Mouse (Mus musculus) forebrain, embryonic 16.5 days (tissue): ENCODE measurements around the gene Eci1. TPM values are rescaled to one million over a fixed set of nuclear protein-coding genes. Genes with fewer than 3 reads are reported as not detected.

Experiments
- ATAC-seq: fragments of 200-750 bp; cut with Nextera tagmentation; 2 replicates; pipeline ENCODE4 v1.8.0; 2017; ENCODE audit warnings: mild to moderate bottlenecking, moderate library complexity
- H3K27ac ChIP-seq: fragments of 300-500 bp; sonication (generic); 2 replicates; pipeline ENCODE4 v1.5.1; 2014; ENCODE audit warnings: low read length, control low read depth
- H3K27me3 ChIP-seq: fragments of 300-500 bp; sonication (generic); replicated peaks from 2 replicates; pipeline ENCODE4 v1.6.1; 2014; ENCODE audit warnings: low read length; ENCODE audit not compliant: control insufficient read depth, insufficient read depth
- H3K36me3 ChIP-seq: fragments of 300-500 bp; sonication (generic); 2 replicates; pipeline ENCODE4 v1.6.1; 2014; ENCODE audit not compliant: control insufficient read depth, insufficient read depth
- H3K4me1 ChIP-seq: fragments of 300-500 bp; sonication (generic); replicated peaks from 2 replicates; pipeline ENCODE4 v1.6.1; 2014; ENCODE audit warnings: low read length; ENCODE audit not compliant: control insufficient read depth, insufficient read depth
- H3K4me2 ChIP-seq: fragments of 300-500 bp; sonication (generic); 2 replicates; pipeline ENCODE4 v1.6.1; 2014; ENCODE audit warnings: mild to moderate bottlenecking, low read length, control low read depth
- H3K4me3 ChIP-seq: fragments of 300-500 bp; sonication (generic); replicated peaks from 2 replicates; pipeline ENCODE4 v1.5.1; 2014; ENCODE audit warnings: mild to moderate bottlenecking, low read length, control low read depth
- H3K9ac ChIP-seq: fragments of 300-500 bp; sonication (generic); replicated peaks from 2 replicates; pipeline ENCODE4 v1.6.1; 2014; ENCODE audit warnings: low read depth, low read length, control low read depth
- H3K9me3 ChIP-seq: fragments of 300-500 bp; sonication (generic); 2 replicates; pipeline ENCODE4 v1.6.1; 2016; ENCODE audit warnings: low read length; ENCODE audit not compliant: control insufficient read depth
- WGBS: fragments of 180-500 bp; shearing (Covaris S2); extraction: QIAGEN DNeasy Blood & Tissue Kit; methylation state at CpG from one replicate; pipeline ENCODE4 v1.1.7; 2014; 5-methylcytosine and 5-hydroxymethylcytosine counted together
- polyA plus RNA-seq: library from polyadenylated mRNA; unstranded; fragments of >200 nt; fragmentation: Nextera tagmentation; extraction: Ambion mirVana; gene quantifications from 2 replicates; pipeline ENCODE4 v1.2.1, GENCODE M21; 2015

The Eci1 gene
- 30.4 and 34.8 TPM in 2 replicates for polyA plus RNA-seq

GRCm38 (mm10) chr17:24426471-24427169 lies at the start of gene Eci1:
Gene Eci1 (plus strand): TSS chr17:24426641.
- WGBS, result under 1% methylated on average over 48 of the region's 48 CpGs
- peaks cover 17% of the 10 kb centered on the region for H3K36me3 ChIP-seq
- peak; percentile 97 for ATAC-seq
- peaks cover 12% of the 10 kb centered on the region for H3K4me1 ChIP-seq
- peak within 1 kb of the TSS; percentile 85 for H3K9ac ChIP-seq
- H3K9me3 ChIP-seq, result no peaks in the 10 kb centered on the region
- H3K4me3 ChIP-seq, result peak within 1 kb of the TSS; percentile 73
- H3K27ac ChIP-seq, result peak within 1 kb of the TSS; percentile 91
- no peaks in the 10 kb centered on the region for H3K27me3 ChIP-seq
- peak within 1 kb of the TSS; percentile 63 for H3K4me2 ChIP-seq

- H3K36me3 ChIP-seq, result peaks cover 26% of the 10 kb centered on the region
- no peak for ATAC-seq
- H3K4me3 ChIP-seq, result no peak overlapping the region
- H3K9me3 ChIP-seq, result no peaks in the 10 kb centered on the region
- H3K27me3 ChIP-seq, result no peaks in the 10 kb centered on the region
- H3K4me1 ChIP-seq, result no peaks in the 10 kb centered on the region
- H3K9ac ChIP-seq, result no peak overlapping the region
- WGBS, result 96% methylated on average over 2 of the region's 2 CpGs
- no peak overlapping the region for H3K27ac ChIP-seq
- H3K4me2 ChIP-seq, result no peak overlapping the region
These were observed 47.9 kb upstream of the Eci1 start for GRCm38 (mm10) chr17:24378496-24378895.

GRCm38 (mm10) chr17:24383789-24384188 lies 42.7 kb upstream of the Eci1 start:
- H3K27me3 ChIP-seq, result no peaks in the 10 kb centered on the region
- no peaks in the 10 kb centered on the region for H3K9me3 ChIP-seq
- no peak overlapping the region for H3K4me2 ChIP-seq
- ATAC-seq, result no peak
- H3K9ac ChIP-seq, result no peak overlapping the region
- 87% methylated on average over 8 of the region's 8 CpGs for WGBS
- H3K36me3 ChIP-seq, result peaks cover 25% of the 10 kb centered on the region
- H3K4me1 ChIP-seq, result no peaks in the 10 kb centered on the region
- no peak overlapping the region for H3K27ac ChIP-seq
- no peak overlapping the region for H3K4me3 ChIP-seq

GRCm38 (mm10) chr17:24388711-24389110 lies 37.7 kb upstream of the Eci1 start:
- no peak overlapping the region for H3K4me2 ChIP-seq
- WGBS, result 88% methylated on average over 5 of the region's 5 CpGs
- no peak overlapping the region for H3K9ac ChIP-seq
- H3K4me3 ChIP-seq, result no peak overlapping the region
- no peak overlapping the region for H3K27ac ChIP-seq
- peaks cover 15% of the 10 kb centered on the region for H3K36me3 ChIP-seq
- no peak for ATAC-seq
- no peaks in the 10 kb centered on the region for H3K4me1 ChIP-seq
- H3K9me3 ChIP-seq, result no peaks in the 10 kb centered on the region
- no peaks in the 10 kb centered on the region for H3K27me3 ChIP-seq

- no peaks in the 10 kb centered on the region for H3K9me3 ChIP-seq
- H3K4me3 ChIP-seq, result no peak overlapping the region
- no peaks in the 10 kb centered on the region for H3K4me1 ChIP-seq
- ATAC-seq, result no peak; the same call in 1 of the 2 replicates
- H3K27me3 ChIP-seq, result no peaks in the 10 kb centered on the region
- H3K36me3 ChIP-seq, result peaks cover 11% of the 10 kb centered on the region; the same call in 1 of the 2 replicates
- H3K27ac ChIP-seq, result no peak overlapping the region
- no peak overlapping the region for H3K4me2 ChIP-seq
- H3K9ac ChIP-seq, result no peak overlapping the region
- WGBS, result 3% methylated on average over 2 of the region's 2 CpGs
These were observed 36.6 kb upstream of the Eci1 start for GRCm38 (mm10) chr17:24389865-24390264.

- H3K9me3 ChIP-seq, result no peaks in the 10 kb centered on the region
- no peak overlapping the region for H3K4me2 ChIP-seq
- H3K36me3 ChIP-seq, result peaks cover 6% of the 10 kb centered on the region; the same call in 1 of the 2 replicates
- no peaks in the 10 kb centered on the region for H3K27me3 ChIP-seq
- no peaks in the 10 kb centered on the region for H3K4me1 ChIP-seq
- H3K4me3 ChIP-seq, result no peak overlapping the region
- no peak overlapping the region for H3K27ac ChIP-seq
- WGBS, result 66% methylated on average over 8 of the region's 8 CpGs
- no peak overlapping the region for H3K9ac ChIP-seq
- ATAC-seq, result no peak
These were observed 35.3 kb upstream of the Eci1 start for GRCm38 (mm10) chr17:24391149-24391548.

- 36% methylated on average over 4 of the region's 4 CpGs for WGBS
- no peak for ATAC-seq
- Histone ChIP-seq H3K27me3 (no peaks in the 10 kb centered on the region), H3K9ac (no peak overlapping the region), H3K27ac (no peak overlapping the region), H3K4me1 (no peaks in the 10 kb centered on the region), H3K9me3 (no peaks in the 10 kb centered on the region), H3K36me3 (peaks cover 2% of the 10 kb centered on the region; the same call in 1 of the 2 replicates), H3K4me2 (no peak overlapping the region), H3K4me3 (no peak overlapping the region)
These were observed 32.9 kb upstream of the Eci1 start for GRCm38 (mm10) chr17:24393527-24393926.

GRCm38 (mm10) chr17:24394456-24394855 lies 32.0 kb upstream of the Eci1 start:
- ATAC-seq, result no peak
- no peaks in the 10 kb centered on the region for H3K9me3 ChIP-seq
- H3K4me3 ChIP-seq, result no peak overlapping the region
- H3K27ac ChIP-seq, result no peak overlapping the region
- WGBS, result 87% methylated on average over 7 of the region's 7 CpGs
- H3K4me1 ChIP-seq, result no peaks in the 10 kb centered on the region
- H3K36me3 ChIP-seq, result peaks cover 2% of the 10 kb centered on the region; the same call in 1 of the 2 replicates
- no peaks in the 10 kb centered on the region for H3K27me3 ChIP-seq
- H3K4me2 ChIP-seq, result no peak overlapping the region
- no peak overlapping the region for H3K9ac ChIP-seq

- H3K4me2 ChIP-seq, result no peak overlapping the region
- H3K4me3 ChIP-seq, result no peak overlapping the region
- 88% methylated on average over 3 of the region's 3 CpGs for WGBS
- no peak overlapping the region for H3K9ac ChIP-seq
- H3K27ac ChIP-seq, result no peak overlapping the region
- peaks cover 32% of the 10 kb centered on the region for H3K36me3 ChIP-seq
- no peaks in the 10 kb centered on the region for H3K9me3 ChIP-seq
- ATAC-seq, result no peak
- no peaks in the 10 kb centered on the region for H3K27me3 ChIP-seq
- H3K4me1 ChIP-seq, result no peaks in the 10 kb centered on the region
These were observed 24.1 kb upstream of the Eci1 start for GRCm38 (mm10) chr17:24402371-24402770.
